Mouse (Mus musculus): Measurements from ENCODE around the gene Abcg1. TPM values are rescaled to one million over a fixed set of nuclear protein-coding genes. Genes with fewer than 3 reads are reported as not detected.

Abcg1 gene
- polyA plus RNA-seq, 1 experiment: 0.05 TPM

- Histone ChIP-seq H3K4me3 (replicated peaks) (no peak overlapping the region), H3K36me3 (ENCODE audit: control insufficient read depth) (peaks cover under 1% of the 10 kb centered on the region; the same call in 1 of the 2 replicates), H3K27me3 (ENCODE audit: control insufficient read depth) (no peaks in the 10 kb centered on the region; the same call in 1 of the 2 replicates), H3K4me1 (ENCODE audit: control insufficient read depth) (peaks cover 48% of the 10 kb centered on the region), H3K9me3 (ENCODE audit: control insufficient read depth, low read length) (peaks cover 1% of the 10 kb centered on the region; the same call in 1 of the 2 replicates)
- TF ChIP-seq GATA1 (IDR thresholded peaks at IDR 0.05; ENCODE audit: low read length): no peak
- TF ChIP-seq TAL1 (IDR thresholded peaks at IDR 0.05; ENCODE audit: low read length): no peak
Measured at GRCm38 (mm10) chr17:31103007-31103570, 45.6 kb downstream of the Abcg1 start.

DNA sequence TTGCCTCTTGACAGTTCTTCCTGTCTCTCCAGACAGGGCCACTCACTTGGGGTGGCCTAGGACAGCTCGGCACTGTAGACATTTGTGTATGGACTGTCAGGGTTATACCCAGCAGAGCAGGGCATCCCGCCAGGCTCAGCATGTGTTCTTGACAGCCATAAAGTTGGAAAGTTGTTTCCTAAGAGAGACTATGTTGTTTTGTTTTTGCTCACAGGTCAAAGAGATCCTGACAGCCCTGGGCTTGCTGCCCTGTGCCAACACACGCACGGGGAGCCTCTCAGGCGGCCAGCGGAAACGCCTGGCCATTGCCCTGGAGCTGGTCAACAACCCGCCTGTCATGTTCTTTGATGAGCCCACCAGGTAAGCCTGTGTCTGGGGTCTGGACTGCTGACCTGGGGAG, 46.3 kb downstream of the Abcg1 start:
- Histone ChIP-seq H3K4me3 (replicated peaks) (no peak overlapping the region), H3K9me3 (ENCODE audit: control insufficient read depth, low read length) (no peaks in the 10 kb centered on the region), H3K27me3 (ENCODE audit: control insufficient read depth) (no peaks in the 10 kb centered on the region; the same call in 1 of the 2 replicates), H3K4me1 (ENCODE audit: control insufficient read depth) (peaks cover 46% of the 10 kb centered on the region), H3K36me3 (ENCODE audit: control insufficient read depth) (no peaks in the 10 kb centered on the region)
- no peak for TF ChIP-seq TAL1 (IDR thresholded peaks at IDR 0.05; ENCODE audit: low read length)
- TF ChIP-seq GATA1 (IDR thresholded peaks at IDR 0.05; ENCODE audit: low read length): no peak

DNA sequence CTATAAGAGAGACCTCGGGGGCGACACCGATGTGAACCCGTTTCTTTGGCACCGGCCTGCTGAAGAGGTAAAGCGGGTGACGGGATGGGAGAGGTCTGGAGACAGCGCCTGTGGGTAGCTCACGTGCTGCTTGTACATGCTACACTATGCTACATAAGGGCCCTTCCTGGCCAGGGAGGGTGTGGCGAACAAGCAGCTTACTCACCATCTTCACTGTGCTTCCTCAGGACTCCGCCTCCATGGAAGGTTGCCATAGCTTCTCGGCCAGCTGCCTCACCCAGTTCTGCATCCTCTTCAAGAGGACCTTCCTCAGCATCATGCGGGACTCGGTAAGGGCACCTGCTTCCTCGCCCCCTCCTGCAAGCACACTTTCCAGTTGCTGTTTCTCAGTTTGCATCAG, 50.9 kb downstream of the Abcg1 start:
- no peak for TF ChIP-seq TAL1 (IDR thresholded peaks at IDR 0.05; ENCODE audit: low read length)
- no peak for TF ChIP-seq GATA1 (IDR thresholded peaks at IDR 0.05; ENCODE audit: low read length)
- peaks cover 20% of the 10 kb centered on the region for H3K4me1 ChIP-seq (ENCODE audit: control insufficient read depth)
- H3K27me3 ChIP-seq (ENCODE audit: control insufficient read depth): no peaks in the 10 kb centered on the region
- no peaks in the 10 kb centered on the region for H3K9me3 ChIP-seq (ENCODE audit: control insufficient read depth, low read length)
- peaks cover 3% of the 10 kb centered on the region for H3K36me3 ChIP-seq (ENCODE audit: control insufficient read depth)
- no peak overlapping the region for H3K4me3 ChIP-seq (replicated peaks)

DNA sequence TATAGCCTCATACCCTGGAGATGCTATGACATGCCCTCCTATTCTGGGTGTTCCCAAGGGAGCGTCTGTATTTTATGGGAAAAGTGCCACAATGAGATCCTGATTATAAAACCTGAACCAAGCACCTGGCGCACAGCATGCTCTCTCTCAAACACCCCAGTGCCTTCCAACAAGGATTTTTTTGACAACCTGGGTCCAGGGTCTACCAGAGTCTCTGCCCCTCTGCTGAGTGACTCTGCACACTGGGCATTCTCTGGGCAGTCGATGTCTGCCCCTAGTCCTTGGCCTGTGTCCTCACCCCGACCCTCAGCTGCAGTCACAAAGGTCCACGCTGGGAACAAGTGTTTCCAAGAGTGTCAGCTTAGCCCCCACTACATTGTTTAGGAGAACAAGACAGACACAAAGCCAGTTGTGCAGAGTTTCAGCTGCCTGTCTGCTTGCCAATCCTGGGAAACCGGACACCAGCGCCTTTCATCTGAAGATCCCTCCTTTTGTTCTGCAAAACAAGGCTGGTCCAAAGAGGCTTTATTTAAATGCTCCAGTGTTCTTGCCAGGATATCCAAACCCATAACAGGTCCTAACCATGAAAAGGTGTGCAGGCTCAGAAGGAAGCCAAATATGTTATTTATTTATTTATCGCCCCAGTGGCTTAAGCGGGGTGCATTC, 55.8 kb downstream of the Abcg1 start:
- H3K27me3 ChIP-seq (ENCODE audit: control insufficient read depth): no peaks in the 10 kb centered on the region
- no peaks in the 10 kb centered on the region for H3K9me3 ChIP-seq (ENCODE audit: control insufficient read depth, low read length)
- H3K4me1 ChIP-seq (ENCODE audit: control insufficient read depth): peaks cover 13% of the 10 kb centered on the region
- no peak for TF ChIP-seq TAL1 (IDR thresholded peaks at IDR 0.05; ENCODE audit: low read length)
- no peak overlapping the region for H3K4me3 ChIP-seq (replicated peaks)
- H3K36me3 ChIP-seq (ENCODE audit: control insufficient read depth): peaks cover 3% of the 10 kb centered on the region

GRCm38 (mm10) chr17:31116063-31116462, 58.6 kb downstream of the Abcg1 start:
- no peak for TF ChIP-seq GATA1 (IDR thresholded peaks at IDR 0.05; ENCODE audit: low read length)
- TF ChIP-seq TAL1 (IDR thresholded peaks at IDR 0.05; ENCODE audit: low read length): no peak
- H3K4me3 ChIP-seq (replicated peaks): no peak overlapping the region
- H3K27me3 ChIP-seq (ENCODE audit: control insufficient read depth): no peaks in the 10 kb centered on the region
- peaks cover 2% of the 10 kb centered on the region for H3K36me3 ChIP-seq (ENCODE audit: control insufficient read depth)
- H3K4me1 ChIP-seq (ENCODE audit: control insufficient read depth): peaks cover 24% of the 10 kb centered on the region
- no peaks in the 10 kb centered on the region for H3K9me3 ChIP-seq (ENCODE audit: control insufficient read depth, low read length)

GRCm38 (mm10) chr17:31117946-31118345, 60.5 kb downstream of the Abcg1 start:
- Histone ChIP-seq H3K4me1 (ENCODE audit: control insufficient read depth) (peaks cover 34% of the 10 kb centered on the region), H3K9me3 (ENCODE audit: control insufficient read depth, low read length) (no peaks in the 10 kb centered on the region), H3K4me3 (replicated peaks) (no peak overlapping the region), H3K27me3 (ENCODE audit: control insufficient read depth) (0 out of 2 replicates have a peak, but pooled peaks cover 1% of the 10 kb centered on the region), H3K36me3 (ENCODE audit: control insufficient read depth) (no peaks in the 10 kb centered on the region)
- TF ChIP-seq TAL1 (IDR thresholded peaks at IDR 0.05; ENCODE audit: low read length) (no peak), GATA1 (IDR thresholded peaks at IDR 0.05; ENCODE audit: low read length) (no peak)

GRCm38 (mm10) chr17:31119429-31119828, 62.0 kb downstream of the Abcg1 start:
- Histone ChIP-seq H3K9me3 (ENCODE audit: control insufficient read depth, low read length) (no peaks in the 10 kb centered on the region), H3K4me1 (ENCODE audit: control insufficient read depth) (peaks cover 34% of the 10 kb centered on the region), H3K27me3 (ENCODE audit: control insufficient read depth) (0 out of 2 replicates have a peak, but pooled peaks cover 3% of the 10 kb centered on the region), H3K4me3 (replicated peaks) (no peak overlapping the region), H3K36me3 (ENCODE audit: control insufficient read depth) (no peaks in the 10 kb centered on the region)
- TF ChIP-seq TAL1 (IDR thresholded peaks at IDR 0.05; ENCODE audit: low read length) (no peak), GATA1 (IDR thresholded peaks at IDR 0.05; ENCODE audit: low read length) (no peak)

DNA sequence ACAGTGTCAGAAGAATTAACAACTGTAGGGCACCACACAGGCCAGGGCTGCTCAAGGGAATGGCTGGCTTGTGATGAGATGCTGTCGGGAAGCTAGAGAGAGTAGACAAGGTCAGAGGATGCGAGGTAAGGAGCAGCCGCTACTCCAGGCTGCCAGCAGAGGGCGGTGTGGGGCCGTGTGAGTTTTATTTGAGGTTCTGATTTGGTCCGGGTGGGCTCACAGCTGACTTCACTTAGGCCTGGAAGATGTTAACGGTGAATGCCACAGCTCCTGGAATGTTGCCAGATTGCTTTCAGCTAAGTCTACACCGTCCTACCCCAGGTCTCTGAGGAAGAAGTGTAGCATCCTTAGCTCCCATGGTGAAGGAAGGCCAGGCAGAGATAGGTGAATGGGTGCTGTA, 64.5 kb downstream of the Abcg1 start:
- H3K36me3 ChIP-seq (ENCODE audit: control insufficient read depth): no peaks in the 10 kb centered on the region
- no peaks in the 10 kb centered on the region for H3K9me3 ChIP-seq (ENCODE audit: control insufficient read depth, low read length)
- H3K4me1 ChIP-seq (ENCODE audit: control insufficient read depth): peaks cover 34% of the 10 kb centered on the region
- no peak for TF ChIP-seq TAL1 (IDR thresholded peaks at IDR 0.05; ENCODE audit: low read length)
- no peak for TF ChIP-seq GATA1 (IDR thresholded peaks at IDR 0.05; ENCODE audit: low read length)
- H3K27me3 ChIP-seq (ENCODE audit: control insufficient read depth): 0 out of 2 replicates have a peak, but pooled peaks cover 3% of the 10 kb centered on the region
- H3K4me3 ChIP-seq (replicated peaks): no peak overlapping the region

- H3K4me3 ChIP-seq (replicated peaks): no peak overlapping the region
Measured at GRCm38 (mm10) chr17:31125548-31126266, 68.2 kb downstream of the Abcg1 start.

More at GRCm38 (mm10) chr17:31125548-31126266, 68.2 kb downstream of the Abcg1 start:
- H3K27me3 ChIP-seq (ENCODE audit: control insufficient read depth): peaks cover 8% of the 10 kb centered on the region; the same call in 1 of the 2 replicates
- no peaks in the 10 kb centered on the region for H3K9me3 ChIP-seq (ENCODE audit: control insufficient read depth, low read length)
- H3K36me3 ChIP-seq (ENCODE audit: control insufficient read depth): no peaks in the 10 kb centered on the region
- TF ChIP-seq GATA1 (IDR thresholded peaks at IDR 0.05; ENCODE audit: low read length): no peak
- no peak for TF ChIP-seq TAL1 (IDR thresholded peaks at IDR 0.05; ENCODE audit: low read length)
- peaks cover 12% of the 10 kb centered on the region for H3K4me1 ChIP-seq (ENCODE audit: control insufficient read depth)

Measured in erythroblast, embryonic 14.5 days (primary cell).